Mouse (Mus musculus) embryo, embryonic 11 days (tissue): ENCODE measurements around the gene Rbm4.
"Not testable (repeated sequence)": the region's sequence is repeated elsewhere in the genome, so short reads cannot be mapped to it uniquely, and the experiment has no call there.

Source experiments
- DNase-seq: peaks from one replicate; pipeline ENCODE4 v3.0.0-alpha.2; 2015

Rbm4 gene

GRCm38 (mm10) chr19:4795929-4796328 lies 2.2 kb upstream of the Rbm4 start:
- no peak for DNase-seq

GRCm38 (mm10) chr19:4793281-4793830 lies 345 bp downstream of the Rbm4 start:
- DNase-seq: no peak

- no peak for DNase-seq
Observed at GRCm38 (mm10) chr19:4786313-4786712, 7.4 kb downstream of the Rbm4 start.

- DNase-seq: no peak
Observed at GRCm38 (mm10) chr19:4785206-4785605, 8.5 kb downstream of the Rbm4 start.

- no peak for DNase-seq
Observed at GRCm38 (mm10) chr19:4782891-4783290, 10.8 kb downstream of the Rbm4 start.

- no peak for DNase-seq
Observed at GRCm38 (mm10) chr19:4772785-4773184, 20.9 kb downstream of the Rbm4 start.

- no peak for DNase-seq
Observed at GRCm38 (mm10) chr19:4767507-4768148, 26.1 kb downstream of the Rbm4 start.

- DNase-seq: peak; percentile 9
Observed at GRCm38 (mm10) chr19:4762876-4763275, 30.8 kb downstream of the Rbm4 start.

DNA sequence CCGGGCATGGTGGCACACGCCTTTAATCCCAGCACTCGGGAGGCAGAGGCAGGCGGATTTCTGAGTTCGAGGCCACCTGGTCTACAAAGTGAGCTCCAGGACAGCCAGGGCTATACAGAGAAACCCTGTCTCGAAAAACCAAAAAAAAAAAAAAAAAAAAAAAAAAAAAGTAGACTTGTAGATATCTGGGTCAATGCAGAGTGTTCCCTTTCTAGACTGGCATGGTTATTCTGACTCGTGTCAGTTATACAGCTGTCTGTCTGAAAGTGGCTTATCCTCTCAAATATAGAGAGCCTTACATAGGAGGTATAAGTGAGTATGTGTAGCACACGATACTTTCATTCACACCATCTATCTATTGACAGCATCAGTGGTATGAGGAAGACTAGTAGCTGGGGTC lies 33.2 kb downstream of the Rbm4 start:
- DNase-seq: not testable (repeated sequence)

GRCm38 (mm10) chr19:4756921-4757320 lies 36.8 kb downstream of the Rbm4 start:
- DNase-seq: no peak

GRCm38 (mm10) chr19:4756193-4756911 lies 37.3 kb downstream of the Rbm4 start, which contains the start of gene Rbm4b:
Gene Rbm4b, plus strand, starts transcription at chr19:4756497.
- DNase-seq: peak; percentile 100

GRCm38 (mm10) chr19:4755565-4756192 lies 38.0 kb downstream of the Rbm4 start:
- DNase-seq: peak; percentile 92

DNA sequence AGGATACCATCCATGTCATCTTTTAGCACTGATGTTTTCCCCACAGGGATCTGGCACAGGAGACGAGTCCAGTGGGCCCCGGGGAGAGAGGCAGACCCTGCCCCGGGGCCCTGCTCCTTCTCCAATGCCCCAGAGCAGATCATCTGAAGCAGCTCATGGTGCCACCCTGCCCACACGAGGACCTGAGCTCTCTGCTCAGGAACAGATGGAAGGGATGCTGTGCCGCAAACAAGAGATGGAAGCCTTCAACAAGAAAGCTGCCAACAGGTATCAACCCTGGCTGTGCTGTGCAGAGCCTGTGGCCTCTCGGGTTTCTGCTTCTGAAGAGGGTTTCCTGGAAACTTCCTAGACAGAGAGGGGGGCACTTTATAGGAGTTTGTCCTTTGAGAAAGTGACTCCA lies 43.7 kb downstream of the Rbm4 start:
- no peak for DNase-seq

GRCm38 (mm10) chr19:4748493-4748892 lies 45.2 kb downstream of the Rbm4 start:
- no peak for DNase-seq

DNA sequence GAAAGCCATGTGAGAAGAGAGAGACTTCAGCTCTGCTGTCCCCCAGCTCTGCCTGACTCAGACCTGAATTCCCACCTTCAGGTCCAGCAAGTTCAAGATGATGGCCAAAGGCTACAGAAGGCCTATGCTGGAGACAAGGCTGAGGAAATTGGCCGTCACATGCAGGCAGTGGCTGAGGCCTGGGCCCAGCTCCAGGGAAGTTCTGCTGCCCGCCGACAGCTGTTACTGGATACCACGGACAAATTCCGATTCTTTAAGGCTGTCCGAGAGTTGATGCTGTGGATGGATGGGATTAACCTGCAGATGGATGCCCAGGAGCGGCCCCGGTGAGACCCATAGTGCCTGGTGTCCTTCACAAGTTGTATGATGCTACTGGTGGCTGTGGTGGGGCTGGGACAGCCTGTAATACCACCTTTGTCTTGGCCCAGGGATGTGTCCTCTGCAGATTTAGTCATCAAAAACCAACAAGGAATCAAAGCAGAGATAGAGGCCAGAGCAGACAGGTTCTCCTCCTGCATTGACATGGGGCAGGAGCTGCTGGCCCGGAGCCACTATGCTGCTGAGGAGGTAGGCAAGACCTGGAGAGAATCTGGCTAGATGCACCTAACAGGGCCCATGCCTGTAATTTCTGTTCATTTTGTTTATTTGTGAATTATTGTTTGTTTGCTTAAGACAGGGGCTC lies 45.9 kb downstream of the Rbm4 start:
- no peak for DNase-seq

- no peak for DNase-seq
Observed at GRCm38 (mm10) chr19:4746611-4747010, 47.1 kb downstream of the Rbm4 start.

DNA sequence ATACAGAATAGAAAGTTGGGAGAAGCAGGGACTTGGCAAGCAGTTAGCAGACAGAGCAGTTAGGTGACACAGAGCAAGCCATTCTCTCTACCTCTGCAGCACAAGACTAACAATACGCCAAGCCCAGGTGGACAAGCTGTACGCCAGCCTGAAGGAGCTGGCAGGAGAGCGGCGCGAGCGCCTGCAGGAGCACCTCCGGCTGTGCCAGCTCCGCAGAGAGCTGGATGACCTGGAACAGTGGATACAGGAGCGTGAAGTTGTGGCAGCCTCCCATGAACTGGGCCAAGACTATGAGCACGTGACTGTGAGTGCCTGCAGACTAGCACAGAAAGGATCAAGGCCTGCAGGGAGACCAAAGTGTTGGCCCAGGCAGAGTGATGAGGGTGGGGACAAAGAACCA lies 48.0 kb downstream of the Rbm4 start:
- DNase-seq: no peak

- DNase-seq: no peak
Observed at GRCm38 (mm10) chr19:4745057-4745456, 48.6 kb downstream of the Rbm4 start.

- DNase-seq: no peak
Observed at GRCm38 (mm10) chr19:4744026-4744425, 49.7 kb downstream of the Rbm4 start.

- peak; percentile 69 for DNase-seq
Observed at GRCm38 (mm10) chr19:4743524-4743923, 50.2 kb downstream of the Rbm4 start.

DNA sequence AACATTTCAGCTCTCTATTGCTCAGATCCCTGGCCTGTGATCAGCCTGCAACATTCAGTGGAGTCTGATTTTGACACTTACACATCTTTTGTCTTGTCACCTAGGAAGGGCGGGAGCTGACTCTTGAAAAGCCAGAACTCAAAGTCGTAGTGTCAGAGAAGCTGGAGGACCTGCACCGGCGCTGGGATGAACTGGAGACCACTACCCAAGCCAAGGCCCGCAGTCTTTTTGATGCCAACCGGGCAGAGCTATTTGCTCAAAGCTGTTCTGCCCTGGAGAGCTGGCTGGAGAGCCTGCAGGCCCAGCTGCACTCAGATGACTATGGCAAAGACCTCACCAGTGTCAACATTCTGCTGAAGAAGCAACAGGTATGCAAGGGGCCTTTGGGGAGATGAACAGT lies 51.5 kb downstream of the Rbm4 start:
- DNase-seq: no peak

DNA sequence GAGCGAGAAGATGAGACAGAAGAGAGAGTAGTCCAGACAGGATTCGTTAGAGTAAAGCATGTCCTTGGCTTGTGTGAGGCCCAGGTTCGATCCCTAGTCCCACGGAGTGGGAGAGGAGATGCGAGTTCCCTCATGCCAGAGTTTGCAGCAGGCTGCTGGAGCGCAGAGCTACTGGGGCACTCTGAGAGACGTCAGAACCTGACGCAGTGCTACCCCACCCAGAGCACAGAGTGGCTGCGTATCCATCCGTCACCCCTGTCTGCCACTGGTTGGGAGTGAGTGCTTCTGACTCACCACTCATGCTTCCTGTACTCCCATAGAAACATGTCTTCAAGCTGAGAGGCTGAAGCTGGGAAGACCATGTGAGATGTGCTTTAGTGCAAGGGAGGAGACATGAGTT lies 52.2 kb downstream of the Rbm4 start:
- no peak for DNase-seq

DNA sequence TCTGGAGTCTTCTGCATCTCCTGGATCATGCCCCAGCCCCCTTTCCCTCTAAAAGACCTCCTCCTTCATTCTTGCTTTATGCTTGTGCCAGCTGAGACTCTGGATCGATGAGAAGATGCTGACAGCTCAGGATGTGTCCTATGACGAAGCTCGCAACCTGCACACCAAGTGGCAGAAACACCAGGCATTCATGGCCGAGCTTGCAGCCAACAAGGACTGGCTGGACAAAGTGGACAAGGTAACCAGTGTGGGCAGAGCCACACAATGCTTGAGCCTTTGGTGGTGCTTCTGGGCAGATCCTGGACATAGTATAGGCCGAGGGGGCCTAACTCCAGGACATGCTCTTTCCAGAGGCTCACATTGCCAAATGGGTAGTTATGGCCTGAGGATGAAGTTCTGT lies 53.9 kb downstream of the Rbm4 start:
- DNase-seq: no peak
